Mouse (Mus musculus) cerebellum, adult 2 months (tissue): Measurements from ENCODE around the gene Sp2. TPM values are rescaled to one million over a fixed set of nuclear protein-coding genes. Genes with fewer than 3 reads are reported as not detected.

Source experiments
- DNase-seq, 2 experiments: peaks; one replicate each; pipeline ENCODE4 v3.0.0; 2021
- H3K27ac ChIP-seq: fragments of 200-500 bp; 2 replicates; pipeline ENCODE4 v1.5.1; 2012; ENCODE audit warnings: low read length, control low read depth, inconsistent platforms; ENCODE audit not compliant: insufficient read depth
- H3K27me3 ChIP-seq: fragments of 200-500 bp; 2 replicates; pipeline ENCODE4 v1.6.1; 2012; ENCODE audit warnings: inconsistent platforms, mild to moderate bottlenecking, low read length, moderate library complexity; ENCODE audit not compliant: control insufficient read depth, insufficient read depth
- H3K4me1 ChIP-seq: fragments of 200-500 bp; 2 replicates; pipeline ENCODE4 v1.6.1; 2011; ENCODE audit warnings: low read length; ENCODE audit not compliant: control insufficient read depth, insufficient read depth
- H3K4me3 ChIP-seq: fragments of 200-500 bp; replicated peaks from 2 replicates; pipeline ENCODE3; 2011; ENCODE audit warnings: mild to moderate bottlenecking, low read depth, low read length, control low read depth; ENCODE audit not compliant: insufficient read depth
- CTCF ChIP-seq: fragments of 200-500 bp; IDR thresholded peaks from 2 replicates; pipeline ENCODE4 v1.5.1; 2011; ENCODE audit warnings: low read depth, mild to moderate bottlenecking, control low read depth, low read length, moderate library complexity, borderline replicate concordance; ENCODE audit not compliant: insufficient read depth
- POLR2A ChIP-seq: fragments of 200-500 bp; IDR thresholded peaks from 2 replicates; pipeline ENCODE4 v1.6.1; 2011; ENCODE audit warnings: low read length, control low read depth, borderline replicate concordance; ENCODE audit not compliant: insufficient read depth
- WGBS: fragments of 180-500 bp; shearing (Covaris S2); methylation state at CpG from one replicate; pipeline ENCODE4 v1.1.7; 2018; 5-methylcytosine and 5-hydroxymethylcytosine counted together
- polyA plus RNA-seq: library from polyadenylated mRNA; depleted of rRNA; stranded (reverse); fragments of >200 nt; gene quantifications from 2 replicates; pipeline ENCODE4 v1.2.3, GENCODE M21; 2012

The Sp2 gene
- polyA plus RNA-seq, 1 experiment: 15.4 TPM

GRCm38 (mm10) chr11:96992722-96993311 is 10.1 kb upstream of the Sp2 start:
- Histone ChIP-seq H3K27ac (no peak overlapping the region), H3K4me3 (no peak overlapping the region), H3K27me3 (no peaks in the 10 kb centered on the region), H3K4me1 (no peaks in the 10 kb centered on the region)
- TF ChIP-seq POLR2A: no peak
- no peak for TF ChIP-seq CTCF
- DNase-seq: no peak
- 67% methylated on average over 8 of the region's 8 CpGs for WGBS

GRCm38 (mm10) chr11:96991501-96991900 is 8.7 kb upstream of the Sp2 start:
- DNase-seq: no peak
- Histone ChIP-seq H3K4me1 (no peaks in the 10 kb centered on the region), H3K4me3 (no peak overlapping the region), H3K27ac (no peak overlapping the region), H3K27me3 (no peaks in the 10 kb centered on the region)
- TF ChIP-seq POLR2A: no peak
- TF ChIP-seq CTCF: no peak
- 83% methylated on average over 5 of the region's 5 CpGs for WGBS

- H3K4me1 ChIP-seq: no peaks in the 10 kb centered on the region
- H3K27ac ChIP-seq: no peak overlapping the region
- no peaks in the 10 kb centered on the region for H3K27me3 ChIP-seq
- peak overlapping the region; percentile 28 for H3K4me3 ChIP-seq
- TF ChIP-seq POLR2A: no peak
- TF ChIP-seq CTCF: no peak
- DNase-seq: no peak
- 10% methylated on average over 31 of the region's 31 CpGs for WGBS
Measured at GRCm38 (mm10) chr11:96987873-96988655, 5.3 kb upstream of the Sp2 start.

- Histone ChIP-seq H3K27me3 (no peaks in the 10 kb centered on the region), H3K27ac (no peak overlapping the region), H3K4me1 (no peaks in the 10 kb centered on the region), H3K4me3 (no peak overlapping the region)
- WGBS: 33% methylated on average over 3 of the region's 3 CpGs
- no peak for DNase-seq
- TF ChIP-seq CTCF (no peak), POLR2A (no peak)
Measured at GRCm38 (mm10) chr11:96986463-96986862, 3.7 kb upstream of the Sp2 start.

GRCm38 (mm10) chr11:96984903-96985302 is 2.1 kb upstream of the Sp2 start:
- Histone ChIP-seq H3K27ac (no peak overlapping the region), H3K4me1 (no peaks in the 10 kb centered on the region), H3K4me3 (no peak overlapping the region), H3K27me3 (no peaks in the 10 kb centered on the region)
- 31% methylated on average over 4 of the region's 4 CpGs for WGBS
- DNase-seq: no peak
- TF ChIP-seq POLR2A (no peak), CTCF (no peak)

- 4% methylated on average over 7 of the region's 7 CpGs for WGBS
- peaks cover 3% of the 10 kb centered on the region for H3K4me1 ChIP-seq
- no peak overlapping the region for H3K27ac ChIP-seq
- no peaks in the 10 kb centered on the region for H3K27me3 ChIP-seq
- peak overlapping the region; percentile 28 for H3K4me3 ChIP-seq
- peak; percentile 85 to 88 for DNase-seq
- no peak for TF ChIP-seq POLR2A
- peak; percentile 95 for TF ChIP-seq CTCF
Measured at GRCm38 (mm10) chr11:96982355-96982754, 404 bp downstream of the Sp2 start.

GRCm38 (mm10) chr11:96981461-96981860 is 1.3 kb downstream of the Sp2 start:
- no peak for DNase-seq
- Histone ChIP-seq H3K27ac (no peak overlapping the region), H3K4me3 (no peak overlapping the region), H3K27me3 (no peaks in the 10 kb centered on the region), H3K4me1 (peaks cover 3% of the 10 kb centered on the region)
- no peak for TF ChIP-seq POLR2A
- no peak for TF ChIP-seq CTCF
- 78% methylated on average over 15 of the region's 15 CpGs for WGBS

GRCm38 (mm10) chr11:96980021-96980420 is 2.7 kb downstream of the Sp2 start:
- Histone ChIP-seq H3K4me3 (no peak overlapping the region), H3K27me3 (no peaks in the 10 kb centered on the region), H3K27ac (no peak overlapping the region), H3K4me1 (peaks cover 10% of the 10 kb centered on the region)
- 75% methylated on average over 5 of the region's 5 CpGs for WGBS
- TF ChIP-seq POLR2A: no peak
- TF ChIP-seq CTCF: no peak
- no peak for DNase-seq
